Mouse (Mus musculus) B cell, adult 62 days (primary cell): Measurements from ENCODE around the gene BC051665. TPM values are rescaled to one million over a fixed set of nuclear protein-coding genes. Genes with fewer than 3 reads are reported as not detected.

Experiments used
- total RNA-seq: library from RNA; stranded (reverse); gene quantifications from 4 replicates; pipeline ENCODE4 v1.2.4, GENCODE M21; 2023

Gene BC051665
- total RNA-seq: not detected in 4 replicates

GRCm38 (mm10) chr13:60786264-60786663 is at the start of gene BC051665:
Gene BC051665 (minus strand): TSS chr13:60786364.

GRCm38 (mm10) chr13:60802749-60803148 is 16.6 kb upstream of the BC051665 start, which contains the start of gene Ctsll3:
Gene Ctsll3 (minus strand): TSS chr13:60802849.

Other genes starting within 250 kb of the BC051665 start
- gene Dapk1, start 184.4 kb downstream of the BC051665 start, total RNA-seq: 0.22 to 1.6 TPM (median 0.40 TPM) in 4 replicates
- 0.45 TPM in 1 of 4 replicates, not detected in the others for gene Ctsll3, start 16.5 kb upstream of the BC051665 start, total RNA-seq
- not detected in 4 replicates for gene 4930486L24Rik, start 78.1 kb upstream of the BC051665 start, total RNA-seq
- not detected in 4 replicates for gene Gm49392, start 110.5 kb upstream of the BC051665 start, total RNA-seq
- 0.98 to 1.3 TPM in 2 of 4 replicates, not detected in the others for gene Ctla2b, start 111.1 kb upstream of the BC051665 start, total RNA-seq
- gene Tpbpb, start 118.5 kb upstream of the BC051665 start, total RNA-seq: not detected in 4 replicates
- not detected in 4 replicates for gene Gm49393, start 149.2 kb upstream of the BC051665 start, total RNA-seq
- 0.67 to 1.1 TPM in 2 of 4 replicates, not detected in the others for gene Gm49391, start 150.2 kb upstream of the BC051665 start, total RNA-seq
- 2.4 to 6.2 TPM (median 4.2 TPM) in 4 replicates for gene Ctla2a, start 150.3 kb upstream of the BC051665 start, total RNA-seq
- gene Tpbpa, start 155.6 kb upstream of the BC051665 start, total RNA-seq: not detected in 4 replicates
- gene Ctsj, start 219.6 kb upstream of the BC051665 start, total RNA-seq: not detected in 4 replicates